Mouse (Mus musculus) NIH3T3 (cell line): ENCODE measurements around the gene Pla2g5.
A peak's percentile ranks its signal among the peaks of the same experiment; 100 is the strongest.
"Not testable (repeated sequence)": the region's sequence is repeated elsewhere in the genome, so short reads cannot be mapped to it uniquely, and the experiment has no call there.

Experiments
- DNase-seq: peaks from one replicate; pipeline ENCODE4 v3.0.0-alpha.2; 2012; ENCODE audit warnings: low read depth

The Pla2g5 gene

GRCm38 (mm10) chr4:138863344-138863998, at the start of gene Pla2g5:
Gene Pla2g5, minus strand, starts transcription at chr4:138863482.
- no peak for DNase-seq

- no peak for DNase-seq
These were observed 42.5 kb upstream of the Pla2g5 start for GRCm38 (mm10) chr4:138905624-138906337.

GRCm38 (mm10) chr4:138899361-138899760, 36.1 kb upstream of the Pla2g5 start:
- DNase-seq = no peak

- DNase-seq = not testable (repeated sequence)
These were observed 30.5 kb upstream of the Pla2g5 start for GRCm38 (mm10) chr4:138893789-138894188.

- no peak for DNase-seq
These were observed 29.4 kb upstream of the Pla2g5 start for GRCm38 (mm10) chr4:138892655-138893054.

- no peak for DNase-seq
These were observed 26.4 kb upstream of the Pla2g5 start for GRCm38 (mm10) chr4:138889635-138890034.

- DNase-seq = no peak
These were observed 25.9 kb upstream of the Pla2g5 start for GRCm38 (mm10) chr4:138889165-138889564.

- peak; percentile 86 for DNase-seq
These were observed 21.0 kb upstream of the Pla2g5 start for GRCm38 (mm10) chr4:138884261-138884660.

GRCm38 (mm10) chr4:138882179-138882578, 18.9 kb upstream of the Pla2g5 start:
- no peak for DNase-seq

- no peak for DNase-seq
These were observed 17.7 kb upstream of the Pla2g5 start for GRCm38 (mm10) chr4:138880811-138881584.

- no peak for DNase-seq
These were observed 16.5 kb upstream of the Pla2g5 start for GRCm38 (mm10) chr4:138879808-138880207.

GRCm38 (mm10) chr4:138878783-138879182, 15.5 kb upstream of the Pla2g5 start:
- DNase-seq = no peak

GRCm38 (mm10) chr4:138877731-138878130, 14.4 kb upstream of the Pla2g5 start, which contains the start of gene Pla2g2e:
Gene Pla2g2e, plus strand, starts transcription at chr4:138877942.
- peak; percentile 52 for DNase-seq

GRCm38 (mm10) chr4:138875986-138876385, 12.7 kb upstream of the Pla2g5 start:
- DNase-seq = no peak

- not testable (repeated sequence) for DNase-seq
These were observed 12.0 kb upstream of the Pla2g5 start for GRCm38 (mm10) chr4:138875275-138875674.

GRCm38 (mm10) chr4:138873864-138874263, 10.6 kb upstream of the Pla2g5 start, which contains the start of gene Gm13030:
Gene Gm13030, minus strand, starts transcription at chr4:138873964.
- no peak for DNase-seq

- DNase-seq = no peak
These were observed 5.4 kb upstream of the Pla2g5 start for GRCm38 (mm10) chr4:138868666-138869065.

GRCm38 (mm10) chr4:138866413-138866812, 3.1 kb upstream of the Pla2g5 start:
- DNase-seq = peak; percentile 80

- no peak for DNase-seq
These were observed 2.7 kb upstream of the Pla2g5 start for GRCm38 (mm10) chr4:138865991-138866390.

- no peak for DNase-seq
These were observed 1.8 kb upstream of the Pla2g5 start for GRCm38 (mm10) chr4:138865092-138865491.

GRCm38 (mm10) chr4:138859728-138860127, 3.6 kb downstream of the Pla2g5 start:
- peak; percentile 20 for DNase-seq

GRCm38 (mm10) chr4:138859245-138859644, 4.0 kb downstream of the Pla2g5 start:
- no peak for DNase-seq

- DNase-seq = no peak
These were observed 4.8 kb downstream of the Pla2g5 start for GRCm38 (mm10) chr4:138858446-138858845.
